Mouse (Mus musculus) thymus, adult 2 months (tissue): Measurements from ENCODE around the gene Tmem213. TPM values are rescaled to one million over a fixed set of nuclear protein-coding genes. Genes with fewer than 3 reads are reported as not detected.

Experiments used
- DNase-seq: peaks from one replicate; pipeline ENCODE4 v3.0.0; 2021
- H3K27ac ChIP-seq: fragments of 200-500 bp; 2 replicates; pipeline ENCODE4 v1.5.1; 2012; ENCODE audit warnings: low read length, control low read depth; ENCODE audit not compliant: control insufficient read depth, insufficient read depth
- H3K27me3 ChIP-seq: fragments of 200-500 bp; 2 replicates; pipeline ENCODE4 v1.6.1; 2012; ENCODE audit warnings: mild to moderate bottlenecking, low read length, moderate library complexity, mixed read lengths; ENCODE audit not compliant: control insufficient read depth, insufficient read depth
- H3K36me3 ChIP-seq: fragments of 200-500 bp; 2 replicates; pipeline ENCODE4 v1.6.1; 2012; ENCODE audit warnings: mild to moderate bottlenecking, low read length, moderate library complexity; ENCODE audit not compliant: control insufficient read depth, insufficient read depth
- H3K4me1 ChIP-seq: fragments of 200-500 bp; replicated peaks from 2 replicates; pipeline ENCODE4 v1.6.1; 2012; ENCODE audit warnings: low read length; ENCODE audit not compliant: control insufficient read depth, insufficient read depth
- H3K4me3 ChIP-seq: fragments of 200-500 bp; 2 replicates; pipeline ENCODE4 v1.5.1; 2012; ENCODE audit warnings: mild to moderate bottlenecking, low read length, control low read depth, moderate library complexity; ENCODE audit not compliant: control insufficient read depth, insufficient read depth
- CTCF ChIP-seq: fragments of 200-500 bp; IDR thresholded peaks from 2 replicates; pipeline ENCODE4 v1.5.1; 2012; ENCODE audit warnings: mild to moderate bottlenecking, control low read depth, low read length, moderate library complexity, borderline replicate concordance; ENCODE audit not compliant: control insufficient read depth, poor library complexity, insufficient read depth; ENCODE audit errors: extremely low read depth
- POLR2A ChIP-seq: fragments of 200-500 bp; IDR thresholded peaks from 2 replicates; pipeline ENCODE4 v1.6.1; 2012; ENCODE audit warnings: mild to moderate bottlenecking, low read length, control low read depth, moderate library complexity; ENCODE audit not compliant: control insufficient read depth, poor library complexity, insufficient read depth; ENCODE audit errors: extremely low read depth
- WGBS: fragments of 180-500 bp; shearing (Covaris S2); methylation state at CpG from one replicate; pipeline ENCODE4 v1.1.7; 2018; 5-methylcytosine and 5-hydroxymethylcytosine counted together
- polyA plus RNA-seq: library from polyadenylated mRNA; depleted of rRNA; stranded (reverse); fragments of >200 nt; gene quantifications from 2 replicates; pipeline ENCODE4 v1.2.3, GENCODE M21; 2012

Gene Tmem213
- polyA plus RNA-seq, 1 experiment = 0.38 TPM

DNA sequence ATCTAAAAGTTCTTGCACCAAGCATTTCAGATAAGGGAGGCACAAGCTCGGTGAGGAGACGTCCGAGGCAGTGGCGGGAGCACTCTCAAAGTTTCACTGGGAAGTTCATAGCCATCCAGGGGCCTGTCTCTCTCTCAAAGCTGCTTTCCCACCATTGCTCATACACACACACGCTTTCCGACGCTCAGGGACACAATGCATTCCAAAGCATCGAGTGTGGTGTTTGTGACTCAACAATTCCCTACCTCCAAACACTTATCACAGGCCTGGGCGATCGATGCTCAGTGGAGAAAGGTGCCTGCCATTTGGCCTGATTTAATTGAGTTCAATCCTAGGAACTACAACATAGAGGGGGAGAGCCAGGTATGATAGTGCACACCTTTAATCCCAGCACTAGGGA, 14.4 kb upstream of the Tmem213 start:
- Histone ChIP-seq H3K4me1 (no peaks in the 10 kb centered on the region), H3K4me3 (no peak overlapping the region), H3K27ac (no peak overlapping the region), H3K27me3 (no peaks in the 10 kb centered on the region), H3K36me3 (no peaks in the 10 kb centered on the region)
- WGBS = 89% methylated on average over 10 of the region's 10 CpGs
- no peak for DNase-seq
- no peak for TF ChIP-seq CTCF
- TF ChIP-seq POLR2A = no peak

DNA sequence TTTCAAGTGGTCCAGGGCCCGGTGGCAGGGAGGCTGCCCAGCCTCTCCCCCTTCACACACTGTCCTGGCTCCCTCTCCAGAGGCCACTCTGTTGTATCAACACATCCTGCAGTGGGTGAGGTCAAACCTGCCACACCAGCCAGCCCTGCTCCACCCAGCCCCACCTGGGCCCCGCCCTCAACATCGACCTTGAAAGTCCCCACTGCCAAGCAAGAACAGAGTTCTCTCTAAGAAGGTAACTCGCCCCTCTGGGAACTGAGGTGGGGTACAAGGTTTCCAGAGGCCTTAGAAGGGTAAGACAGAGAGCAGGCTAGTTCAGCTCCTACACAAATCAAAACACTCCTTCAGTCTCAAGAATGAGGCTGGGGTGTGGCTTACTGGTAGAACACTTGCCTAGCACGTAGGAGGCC, 12.1 kb upstream of the Tmem213 start:
- Histone ChIP-seq H3K27ac (no peak overlapping the region), H3K36me3 (no peaks in the 10 kb centered on the region), H3K4me1 (no peaks in the 10 kb centered on the region), H3K27me3 (no peaks in the 10 kb centered on the region), H3K4me3 (no peak overlapping the region)
- 71% methylated on average over 5 of the region's 5 CpGs for WGBS
- TF ChIP-seq POLR2A (no peak), CTCF (no peak)
- DNase-seq = no peak

GRCm38 (mm10) chr6:38102216-38102795, 6.7 kb upstream of the Tmem213 start:
- Histone ChIP-seq H3K36me3 (no peaks in the 10 kb centered on the region), H3K4me3 (no peak overlapping the region), H3K4me1 (no peaks in the 10 kb centered on the region), H3K27me3 (no peaks in the 10 kb centered on the region), H3K27ac (no peak overlapping the region)
- WGBS = 91% methylated on average over 7 of the region's 7 CpGs
- TF ChIP-seq CTCF = no peak
- no peak for TF ChIP-seq POLR2A
- DNase-seq = no peak

DNA sequence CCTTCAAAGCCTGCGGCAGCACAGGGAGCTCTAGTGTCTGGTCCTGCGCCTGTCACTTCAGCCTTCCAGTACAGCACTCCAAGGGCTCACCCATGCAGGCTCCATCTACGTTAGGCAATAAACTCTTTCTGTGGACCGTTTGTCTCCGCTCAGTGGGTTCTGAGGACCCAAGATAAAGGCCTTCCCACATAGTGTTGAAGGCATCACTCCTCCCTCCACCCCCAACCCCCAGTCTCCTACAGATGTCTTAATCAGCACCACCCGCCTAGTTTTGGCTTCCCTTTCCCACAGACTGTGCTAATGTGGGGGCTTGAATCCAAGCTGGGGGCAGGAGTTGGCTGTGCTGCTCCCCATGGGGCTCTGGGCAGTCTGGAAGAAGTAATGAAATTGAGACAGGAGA, 5.3 kb upstream of the Tmem213 start:
- Histone ChIP-seq H3K27me3 (no peaks in the 10 kb centered on the region), H3K36me3 (no peaks in the 10 kb centered on the region), H3K4me1 (no peaks in the 10 kb centered on the region), H3K27ac (no peak overlapping the region), H3K4me3 (no peak overlapping the region)
- TF ChIP-seq CTCF = no peak
- TF ChIP-seq POLR2A = no peak
- no peak for DNase-seq
- 77% methylated on average over 6 of the region's 6 CpGs for WGBS

DNA sequence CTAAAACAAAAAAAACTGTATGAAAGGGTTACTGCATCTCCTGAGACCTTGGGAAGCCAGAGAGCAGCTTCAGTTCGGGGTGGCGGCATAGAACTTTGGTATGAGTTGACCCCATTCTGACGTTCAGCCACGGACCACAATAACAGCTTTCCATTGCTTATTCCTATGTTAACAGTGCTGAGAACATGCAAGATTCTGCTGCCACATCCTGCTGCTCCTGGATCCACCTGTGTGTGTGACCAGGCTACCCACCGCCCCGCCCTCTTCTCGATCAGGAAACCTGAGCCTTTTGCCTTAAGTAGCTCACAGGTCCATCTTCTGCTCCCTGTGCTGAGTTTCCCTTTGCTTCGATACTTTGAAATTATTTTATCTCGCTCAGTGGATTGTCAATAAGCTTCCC, 3.1 kb upstream of the Tmem213 start:
- 86% methylated on average over 9 of the region's 9 CpGs for WGBS
- no peak overlapping the region for H3K4me3 ChIP-seq
- no peak for DNase-seq
- H3K36me3 ChIP-seq = no peaks in the 10 kb centered on the region
- H3K27me3 ChIP-seq = no peaks in the 10 kb centered on the region
- no peak for TF ChIP-seq CTCF
- TF ChIP-seq POLR2A = no peak
- no peak overlapping the region for H3K27ac ChIP-seq
- H3K4me1 ChIP-seq = no peaks in the 10 kb centered on the region

- WGBS = 96% methylated on average over 5 of the region's 5 CpGs
- H3K27ac ChIP-seq = no peak overlapping the region
- TF ChIP-seq CTCF (no peak), POLR2A (no peak)
These were observed 606 bp upstream of the Tmem213 start for GRCm38 (mm10) chr6:38108449-38108848.

GRCm38 (mm10) chr6:38109871-38110270, 816 bp downstream of the Tmem213 start:
- no peaks in the 10 kb centered on the region for H3K4me1 ChIP-seq
- H3K4me3 ChIP-seq = no peak overlapping the region
- TF ChIP-seq CTCF (no peak), POLR2A (no peak)
- DNase-seq = no peak
- H3K27me3 ChIP-seq = no peaks in the 10 kb centered on the region
- WGBS = 35% methylated on average over 9 of the region's 9 CpGs
- H3K36me3 ChIP-seq = no peaks in the 10 kb centered on the region
- no peak overlapping the region for H3K27ac ChIP-seq

More at GRCm38 (mm10) chr6:38108449-38108848, 606 bp upstream of the Tmem213 start:
- Histone ChIP-seq H3K27me3 (no peaks in the 10 kb centered on the region), H3K36me3 (no peaks in the 10 kb centered on the region), H3K4me3 (no peak overlapping the region), H3K4me1 (no peaks in the 10 kb centered on the region)
- DNase-seq = no peak
